27 mouse cellular contexts compared by ENCODE assay signal in the genomic region with DNA sequence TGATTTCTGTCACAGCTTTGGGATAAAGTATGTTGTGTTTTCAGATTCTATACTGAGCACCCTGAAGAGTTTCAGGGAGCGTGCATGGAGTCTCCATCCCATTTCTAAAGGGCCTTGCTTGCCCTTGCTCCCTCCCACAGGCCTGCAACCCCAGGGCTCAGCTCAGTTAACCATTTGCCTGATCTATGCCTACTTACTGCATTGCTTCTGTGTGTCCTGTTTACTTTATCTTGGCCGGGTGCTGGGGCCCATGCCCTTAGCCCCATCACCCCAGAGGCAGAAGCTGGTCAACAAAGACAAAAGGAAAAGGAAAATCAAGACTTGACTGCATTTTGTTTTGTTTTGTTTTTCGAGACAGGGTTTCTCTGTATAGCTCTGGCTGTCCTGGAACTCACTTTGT. TPM values are rescaled to one million over a fixed set of nuclear protein-coding genes. Genes with fewer than 3 reads are reported as not detected.
"Had no signal": no experiment of that assay in that cellular context is flagged by ENCODE, and none has a peak within 500 bp of the region (broad histone marks: within the 10 kb centered on the region; RNA-seq: fewer than 3 reads in every experiment).

No protein-coding gene starts in this region.

- ATAC-seq: intestine, embryonic 15.5 days had no signal

- H3K9ac ChIP-seq: intestine, embryonic 15.5 days; limb, embryonic 13.5 days; stomach, embryonic 15.5 days had no signal

- H3K4me2 ChIP-seq: intestine, embryonic 15.5 days; limb, embryonic 13.5 days; stomach, embryonic 15.5 days had no signal

- H3K27ac ChIP-seq: intestine, embryonic 15.5 days; kidney, postnatal 0 days; layer of hippocampus, adult 2 months; limb, embryonic 10.5 days; limb, embryonic 13.5 days; macrophage; stomach, embryonic 15.5 days had no signal

- H3K4me3 ChIP-seq: intestine, embryonic 15.5 days; layer of hippocampus, adult 2 months; limb, embryonic 10.5 days; limb, embryonic 13.5 days; stomach, embryonic 15.5 days had no signal

- DNase-seq: kidney, adult 18-20 months; kidney, postnatal 25 days; layer of hippocampus, adult 9-11 months; lung, adult 2 months; lung, postnatal 14 days; midbrain, embryonic 14.5 days; right cerebral cortex, adult 18-20 months; right cerebral cortex, postnatal 14 days; right cerebral cortex, postnatal 4 days; thymus, postnatal 25 days had no signal

- H3K4me1 ChIP-seq: limb, embryonic 10.5 days; limb, embryonic 13.5 days; stomach, embryonic 15.5 days had no signal

- H3K27me3 ChIP-seq: intestine, embryonic 15.5 days; limb, embryonic 13.5 days; stomach, embryonic 15.5 days had no signal

- H3K9me3 ChIP-seq: intestine, embryonic 15.5 days; limb, embryonic 10.5 days; limb, embryonic 13.5 days; stomach, embryonic 15.5 days had no signal

RNA-seq across cellular contexts. Expression of a gene that starts 16.1 kb away (rescaled TPM):
- total RNA-seq: layer of hippocampus, adult 2 months; layer of hippocampus, postnatal 25 days; left cerebral cortex, adult 18-20 months; left cerebral cortex, postnatal 25 days; liver, adult 2 months; megakaryocyte, adult 5-6 weeks; midbrain, postnatal 0 days had no signal
- polyA plus RNA-seq: intestine, embryonic 15.5 days; kidney, embryonic 14.5 days; kidney, postnatal 0 days; large intestine, adult 2 months; limb, embryonic 10.5 days; limb, embryonic 13.5 days; liver, adult 2 months; lung, adult 2 months; macrophage; midbrain, embryonic 14.5 days; midbrain, postnatal 0 days; neural tube, embryonic 14.5 days; stomach, embryonic 15.5 days; thymus, postnatal 0 days had no signal
